In the genomic region with DNA sequence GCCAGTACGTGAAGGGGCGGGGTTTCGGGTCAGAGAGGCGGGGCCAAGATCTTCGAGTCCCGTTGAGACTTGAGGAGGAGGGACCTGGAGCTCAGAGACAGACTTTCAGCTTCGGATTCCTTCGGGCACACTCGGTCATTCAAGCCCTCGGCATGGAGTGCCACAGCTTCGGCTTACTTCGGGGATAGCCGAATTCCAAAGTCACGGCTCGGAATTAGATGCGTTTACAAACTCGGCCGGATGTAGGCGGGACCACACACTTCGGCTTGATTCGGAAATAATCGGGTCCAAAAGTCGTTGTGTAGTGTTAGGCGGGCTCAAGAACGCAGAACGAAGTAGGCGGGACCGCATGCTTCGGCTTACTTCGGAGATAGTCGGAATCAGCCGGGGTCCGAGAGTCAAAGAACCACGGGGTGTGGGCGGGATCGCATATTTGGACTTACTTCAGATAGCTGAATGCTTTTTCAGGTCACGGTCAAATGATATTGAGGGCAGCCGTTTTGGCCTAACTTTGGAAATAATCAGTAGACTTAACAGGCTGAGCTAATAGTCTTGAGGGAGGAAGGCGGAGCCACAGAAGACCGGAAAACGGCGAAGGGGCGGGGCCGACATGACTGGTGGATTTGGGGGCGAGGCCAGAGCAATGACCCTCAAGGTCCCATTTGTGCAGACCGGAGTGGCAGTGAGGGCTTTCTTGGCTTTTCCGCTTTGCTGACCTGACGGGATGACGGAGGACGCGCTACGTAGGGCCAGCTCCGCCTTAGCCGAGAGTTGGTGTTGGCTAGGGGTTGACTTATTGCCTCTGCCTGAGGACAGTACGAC, we compare ENCODE assay signal across 8 mouse cellular contexts. TPM values are rescaled to one million over a fixed set of nuclear protein-coding genes. Genes with fewer than 3 reads are reported as not detected.
A peak's percentile ranks its signal among the peaks of the same experiment; 100 is the strongest.
DNase-seq lines count a peak whose midpoint lies in the region; ATAC-seq lines count a peak whose summit lies in the region.

A gene (minus strand): TSS at position 537 of the 822 bp plus-strand sequence.

- intact Hi-C loops in gastrocnemius, postnatal 14 days (cut with DNase I; ENCODE audit: low total_unique reads): no loop called here
- intact Hi-C loops in left cerebral cortex, postnatal 10 days (cut with DNase I): loop anchor here (10.0 kb wide), 1 partner anchor 452 kb away; no protein-coding TSS in a partner anchor

- peak; percentile 78 for ATAC-seq in inflammation-experienced regulatory T-cells, adult 6 months
- peak; percentile 78 for ATAC-seq in megakaryocyte-erythroid progenitor cell, adult 5-6 weeks (replicated peaks; ENCODE audit: low FRiP score, low TSS enrichment, poor library complexity, severe bottlenecking)

- DNase-seq in adrenal gland, adult (ENCODE audit: inconsistent age in 2 of 2, low spot score in 1 of 2): peak; percentile 97 to 99
- peak; percentile 98 for DNase-seq in embryo, embryonic 10.5 days (ENCODE audit: low spot score)
- peak; percentile 95 for DNase-seq in gastrocnemius, postnatal 14 days
- peak; percentile 98 to 99 for DNase-seq in left cerebral cortex, postnatal 10 days (ENCODE audit: extremely low spot score in 1 of 2, low spot score in 2 of 2)
- DNase-seq in right cerebral cortex, postnatal 25 days: peak; percentile 95
- DNase-seq in urinary bladder, postnatal 4 days (ENCODE audit: low spot score in 2 of 2): peak; percentile 95

RNA-seq across cellular contexts. Expression of the gene that starts here (rescaled TPM):
- total RNA-seq in gastrocnemius, postnatal 14 days (2021): 10 to 100 TPM; 10.6 to 12.8 TPM
- 10 to 100 TPM; 19.1 to 30.5 (median 20.5) TPM for polyA plus RNA-seq in inflammation-experienced regulatory T-cells, adult 6 months (2017; shearing (Covaris generic))
- 100 to 1,000 TPM; 167 to 170 TPM for total RNA-seq in left cerebral cortex, postnatal 10 days (2021)
- 20.2 and 26.7 TPM in 2 replicates for total RNA-seq in megakaryocyte-erythroid progenitor cell, adult 5-6 weeks (2014; fragmentation: Nextera tagmentation)
- total RNA-seq in megakaryocyte-erythroid progenitor cell, adult 5-6 weeks (2017): 8.5 and 18.9 TPM in 2 replicates

Comparison
In these comparisons a context has a peak if more than half of its experiments do, and no peak if none do; other contexts are left out.
1. Peak in every context shown above with its lines: DNase-seq and ATAC-seq.
2. RNA of the gene that starts here (total RNA-seq): 167 to 170 TPM in left cerebral cortex, postnatal 10 days; 8.5 to 26.7 TPM in megakaryocyte-erythroid progenitor cell, adult 5-6 weeks and 10.6 to 12.8 TPM in gastrocnemius, postnatal 14 days; every median in the first group is over 4 times any median in the second.